Mouse (Mus musculus) thymus, adult 2 months (tissue): ENCODE results near the gene Cadps2. TPM values are rescaled to one million over a fixed set of nuclear protein-coding genes. Genes with fewer than 3 reads are reported as not detected.

Experiments used
- DNase-seq: peaks from one replicate; pipeline ENCODE4 v3.0.0; 2021
- H3K27ac ChIP-seq: fragments of 200-500 bp; 2 replicates; pipeline ENCODE4 v1.5.1; 2012; ENCODE audit warnings: low read length, control low read depth; ENCODE audit not compliant: control insufficient read depth, insufficient read depth
- H3K27me3 ChIP-seq: fragments of 200-500 bp; 2 replicates; pipeline ENCODE4 v1.6.1; 2012; ENCODE audit warnings: mild to moderate bottlenecking, low read length, moderate library complexity, mixed read lengths; ENCODE audit not compliant: control insufficient read depth, insufficient read depth
- H3K36me3 ChIP-seq: fragments of 200-500 bp; 2 replicates; pipeline ENCODE4 v1.6.1; 2012; ENCODE audit warnings: mild to moderate bottlenecking, low read length, moderate library complexity; ENCODE audit not compliant: control insufficient read depth, insufficient read depth
- H3K4me1 ChIP-seq: fragments of 200-500 bp; replicated peaks from 2 replicates; pipeline ENCODE4 v1.6.1; 2012; ENCODE audit warnings: low read length; ENCODE audit not compliant: control insufficient read depth, insufficient read depth
- H3K4me3 ChIP-seq: fragments of 200-500 bp; 2 replicates; pipeline ENCODE4 v1.5.1; 2012; ENCODE audit warnings: mild to moderate bottlenecking, low read length, control low read depth, moderate library complexity; ENCODE audit not compliant: control insufficient read depth, insufficient read depth
- CTCF ChIP-seq: fragments of 200-500 bp; IDR thresholded peaks from 2 replicates; pipeline ENCODE4 v1.5.1; 2012; ENCODE audit warnings: mild to moderate bottlenecking, control low read depth, low read length, moderate library complexity, borderline replicate concordance; ENCODE audit not compliant: control insufficient read depth, poor library complexity, insufficient read depth; ENCODE audit errors: extremely low read depth
- POLR2A ChIP-seq: fragments of 200-500 bp; IDR thresholded peaks from 2 replicates; pipeline ENCODE4 v1.6.1; 2012; ENCODE audit warnings: mild to moderate bottlenecking, low read length, control low read depth, moderate library complexity; ENCODE audit not compliant: control insufficient read depth, poor library complexity, insufficient read depth; ENCODE audit errors: extremely low read depth
- WGBS: fragments of 180-500 bp; shearing (Covaris S2); methylation state at CpG from one replicate; pipeline ENCODE4 v1.1.7; 2018; 5-methylcytosine and 5-hydroxymethylcytosine counted together
- polyA plus RNA-seq: library from polyadenylated mRNA; depleted of rRNA; stranded (reverse); fragments of >200 nt; gene quantifications from 2 replicates; pipeline ENCODE4 v1.2.3, GENCODE M21; 2012

Cadps2 gene
- polyA plus RNA-seq, 1 experiment = 0.86 TPM

DNA sequence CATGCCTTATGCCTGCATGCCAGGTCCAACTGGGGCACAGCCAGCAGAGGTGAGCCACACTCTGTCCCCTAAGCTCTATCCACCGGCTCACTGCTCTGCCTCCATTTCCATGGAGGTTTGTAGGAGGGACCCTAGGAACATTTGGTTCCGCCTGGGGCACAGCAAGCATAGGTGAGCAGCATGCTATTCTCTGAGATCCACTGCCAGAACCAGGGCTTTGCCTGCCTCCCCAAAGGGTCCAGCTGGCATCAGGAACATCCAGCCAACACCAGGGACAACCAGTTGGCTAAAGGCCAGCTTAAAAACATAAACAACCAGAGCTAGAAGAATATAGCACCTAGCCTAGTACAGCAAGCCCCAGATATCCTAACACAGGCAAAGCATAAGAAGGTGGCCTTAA lies 540.6 kb downstream of the Cadps2 start:
- H3K4me1 ChIP-seq = no peaks in the 10 kb centered on the region
- WGBS = 94% methylated on average over 2 of the region's 2 CpGs
- TF ChIP-seq CTCF (no peak), POLR2A (no peak)
- no peak overlapping the region for H3K4me3 ChIP-seq
- H3K36me3 ChIP-seq = no peaks in the 10 kb centered on the region
- no peaks in the 10 kb centered on the region for H3K27me3 ChIP-seq
- DNase-seq = no peak
- no peak overlapping the region for H3K27ac ChIP-seq

DNA sequence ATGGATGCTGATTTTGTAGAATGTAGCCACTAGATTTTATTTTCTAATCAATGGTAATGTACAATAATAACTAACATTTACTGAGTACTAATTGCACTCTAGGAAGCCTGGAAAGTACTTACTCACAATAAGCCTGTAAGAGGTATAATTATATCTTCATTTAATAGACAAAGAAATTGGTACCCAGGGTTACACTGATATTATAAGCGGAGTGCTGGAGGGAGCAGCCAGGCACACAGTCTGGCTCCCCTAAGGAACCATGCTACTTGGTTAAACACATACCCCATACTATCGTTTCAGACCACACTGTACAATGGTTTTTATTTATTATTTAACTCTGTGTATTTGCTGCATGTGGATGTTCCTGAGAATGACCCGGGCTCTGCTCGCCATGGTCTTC lies 544.5 kb downstream of the Cadps2 start:
- H3K4me3 ChIP-seq = no peak overlapping the region
- no peak overlapping the region for H3K27ac ChIP-seq
- 93% methylated on average over 4 of the region's 4 CpGs for WGBS

DNA sequence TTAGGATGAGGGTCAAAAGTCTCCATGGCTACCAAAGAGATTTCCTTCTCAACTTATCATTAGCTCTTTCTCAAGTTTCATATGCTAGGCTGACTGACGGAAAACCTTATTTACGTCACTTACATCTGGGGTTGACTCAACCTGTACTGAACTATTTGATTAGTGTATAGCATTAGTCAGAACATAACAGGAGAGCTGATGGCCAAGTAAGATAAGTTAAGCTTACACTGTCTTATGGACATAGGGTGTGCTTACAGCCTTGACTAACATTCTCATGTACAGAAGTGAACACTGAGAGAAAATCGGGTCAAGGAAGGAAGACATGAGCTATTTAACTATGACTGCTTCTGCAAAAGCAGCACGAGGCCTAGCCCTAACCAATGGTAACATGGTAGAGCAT lies 550.5 kb downstream of the Cadps2 start:
- Histone ChIP-seq H3K27me3 (no peaks in the 10 kb centered on the region), H3K36me3 (no peaks in the 10 kb centered on the region), H3K4me3 (no peak overlapping the region), H3K27ac (no peak overlapping the region), H3K4me1 (no peaks in the 10 kb centered on the region)
- TF ChIP-seq POLR2A = no peak
- TF ChIP-seq CTCF = no peak
- DNase-seq = no peak
- WGBS = 94% methylated on average over 4 of the region's 4 CpGs

More for the DNA sequence above, 544.5 kb downstream of the Cadps2 start:
- no peaks in the 10 kb centered on the region for H3K36me3 ChIP-seq
- H3K27me3 ChIP-seq = no peaks in the 10 kb centered on the region
- DNase-seq = no peak
- TF ChIP-seq CTCF (no peak), POLR2A (no peak)
- no peaks in the 10 kb centered on the region for H3K4me1 ChIP-seq

DNA sequence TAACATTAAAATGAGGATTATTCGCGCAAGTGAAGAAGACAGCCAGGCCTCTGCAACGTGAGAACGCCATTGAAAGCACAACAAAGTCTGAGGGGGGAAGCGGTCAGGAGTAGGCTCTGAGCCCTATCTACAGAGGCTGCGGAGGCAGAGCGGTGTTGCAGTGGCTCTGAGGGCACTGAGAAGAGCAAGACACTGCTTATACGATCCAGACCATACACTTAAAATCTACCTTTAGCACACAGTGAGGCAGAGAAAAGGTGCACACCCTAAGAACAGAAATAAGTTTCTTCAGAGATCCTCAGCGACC lies 557.8 kb downstream of the Cadps2 start:
- WGBS = 77% methylated on average over 9 of the region's 9 CpGs
- DNase-seq = no peak
- H3K36me3 ChIP-seq = no peaks in the 10 kb centered on the region
- H3K4me3 ChIP-seq = no peak overlapping the region
- H3K27me3 ChIP-seq = no peaks in the 10 kb centered on the region
- no peak for TF ChIP-seq CTCF
- no peak overlapping the region for H3K27ac ChIP-seq
- no peaks in the 10 kb centered on the region for H3K4me1 ChIP-seq

DNA sequence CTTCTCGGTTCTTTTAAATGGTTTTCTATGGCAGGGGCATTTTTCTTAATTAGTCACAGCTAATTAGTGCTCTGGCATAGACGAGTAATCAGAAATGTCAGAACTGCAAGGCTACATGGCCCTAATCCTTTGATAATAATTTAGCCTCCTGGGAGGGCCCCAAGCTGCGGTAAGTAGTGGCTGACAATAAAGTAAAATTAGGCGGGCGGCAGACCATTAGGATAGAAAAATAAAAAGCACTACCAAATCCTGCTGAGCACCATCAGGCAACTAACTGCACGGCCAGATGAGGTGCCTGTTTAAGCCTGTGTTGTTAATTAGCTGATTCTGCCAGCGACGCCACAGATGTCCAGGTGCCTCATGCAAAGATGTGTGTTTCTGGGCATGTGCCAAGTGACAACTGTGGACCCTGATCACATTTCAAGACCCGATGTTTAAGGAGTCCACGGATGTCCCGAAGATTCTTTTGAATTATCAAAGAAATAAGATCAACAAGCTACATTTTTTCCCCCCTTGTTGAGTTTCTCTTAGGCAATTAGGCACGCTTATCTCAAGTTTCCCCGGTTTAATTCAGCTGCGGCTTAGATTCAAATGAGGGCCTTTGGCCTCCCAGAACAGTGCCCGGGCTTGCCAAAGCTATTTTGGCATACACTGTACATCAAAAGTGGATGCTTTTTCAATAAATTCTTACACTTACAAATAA lies 558.3 kb downstream of the Cadps2 start:
- H3K4me3 ChIP-seq = no peak overlapping the region
- H3K27me3 ChIP-seq = no peaks in the 10 kb centered on the region
- 77% methylated on average over 15 of the region's 15 CpGs for WGBS
- H3K27ac ChIP-seq = no peak overlapping the region
- DNase-seq = no peak
- TF ChIP-seq CTCF = no peak
- no peak for TF ChIP-seq POLR2A
- H3K4me1 ChIP-seq = no peaks in the 10 kb centered on the region
- H3K36me3 ChIP-seq = no peaks in the 10 kb centered on the region

DNA sequence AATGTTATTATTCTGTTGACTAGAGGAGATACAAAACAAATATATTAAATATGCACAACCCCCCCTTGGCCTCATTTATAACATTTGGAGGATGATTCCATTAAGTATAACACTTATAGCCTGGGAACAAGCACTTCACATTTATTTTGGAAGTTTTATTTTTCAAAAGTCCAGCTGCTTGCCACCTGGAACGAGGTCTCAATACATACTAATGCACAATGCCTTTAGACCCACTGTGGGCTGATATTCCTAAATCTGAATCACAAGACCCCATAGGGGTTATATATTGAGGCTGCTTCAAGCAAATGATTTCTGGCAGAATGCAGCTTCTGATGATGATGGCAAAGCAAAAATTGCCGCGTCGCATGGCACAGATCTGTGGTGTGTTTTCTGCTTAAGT lies 565.7 kb downstream of the Cadps2 start:
- 86% methylated on average over 4 of the region's 4 CpGs for WGBS

DNA sequence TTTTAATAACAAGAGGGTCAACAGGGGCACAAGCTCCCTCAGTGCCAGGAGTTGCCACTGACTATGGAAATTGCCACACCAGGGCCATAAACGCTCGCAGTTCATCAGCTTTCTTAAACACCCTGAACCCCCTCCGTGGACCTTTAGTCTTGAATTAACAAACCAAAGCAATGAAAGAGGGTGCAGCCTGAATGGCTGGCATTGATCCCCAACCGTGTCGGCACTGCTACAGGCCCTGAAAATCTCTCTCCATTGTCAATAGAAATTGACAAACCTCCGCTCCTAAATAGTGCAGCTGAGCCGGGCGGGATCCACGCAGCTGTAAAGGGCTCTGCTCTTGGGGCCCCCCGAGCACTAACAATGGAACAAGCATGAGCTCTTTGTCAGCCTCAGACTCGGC lies 566.2 kb downstream of the Cadps2 start:
- WGBS = 36% methylated on average over 11 of the region's 11 CpGs
- no peak for DNase-seq
- Histone ChIP-seq H3K36me3 (no peaks in the 10 kb centered on the region), H3K4me3 (no peak overlapping the region), H3K4me1 (no peaks in the 10 kb centered on the region), H3K27me3 (no peaks in the 10 kb centered on the region), H3K27ac (no peak overlapping the region)
- TF ChIP-seq CTCF = no peak
- TF ChIP-seq POLR2A = no peak

More for the DNA sequence above, 565.7 kb downstream of the Cadps2 start:
- Histone ChIP-seq H3K27me3 (no peaks in the 10 kb centered on the region), H3K27ac (no peak overlapping the region), H3K36me3 (no peaks in the 10 kb centered on the region), H3K4me3 (no peak overlapping the region), H3K4me1 (no peaks in the 10 kb centered on the region)
- no peak for DNase-seq
- no peak for TF ChIP-seq POLR2A
